Mouse (Mus musculus) megakaryocyte-erythroid progenitor cell, adult 5-6 weeks (primary cell): ENCODE data around the gene Ebpl. TPM values are rescaled to one million over a fixed set of nuclear protein-coding genes. Genes with fewer than 3 reads are reported as not detected.
"Not testable (repeated sequence)": the region's sequence is repeated elsewhere in the genome, so short reads cannot be mapped to it uniquely, and the experiment has no call there.

Source experiments
- ATAC-seq: replicated peaks from 2 replicates; pipeline ENCODE4 v1.8.0; 2016; ENCODE audit warnings: mild to moderate bottlenecking, inconsistent platforms; ENCODE audit not compliant: severe bottlenecking, poor library complexity, low FRiP score, low TSS enrichment
- total RNA-seq, 2 experiments: library from RNA; stranded (forward) in 1 of 2; stranded (reverse) in 1 of 2; fragments of 200-1000, 215-1000 nt in 1 of 2; fragments of >200 nt in 1 of 2; fragmentation: Nextera tagmentation in 1 of 2; gene quantifications; 2 replicates each; pipeline ENCODE4 v1.2.3; 2014 to 2017

Gene Ebpl
- total RNA-seq, 2 experiments from 2014 or later: 1.8 to 2.6 TPM

GRCm38 (mm10) chr14:61330591-61330990 is 29.6 kb downstream of the Ebpl start:
- ATAC-seq: no peak

GRCm38 (mm10) chr14:61327618-61328450 is 32.4 kb downstream of the Ebpl start:
- peak; percentile 77 for ATAC-seq

- not testable (repeated sequence) for ATAC-seq
These were observed 33.2 kb downstream of the Ebpl start for GRCm38 (mm10) chr14:61327007-61327406.

GRCm38 (mm10) chr14:61322740-61323139 is 37.5 kb downstream of the Ebpl start:
- ATAC-seq: 0 out of 2 replicates have a peak, but pooled peaks have one; percentile 42

- ATAC-seq: no peak
These were observed 39.0 kb downstream of the Ebpl start for GRCm38 (mm10) chr14:61321200-61321599.

GRCm38 (mm10) chr14:61320765-61321164 is 39.5 kb downstream of the Ebpl start:
- ATAC-seq: no peak

GRCm38 (mm10) chr14:61316861-61317260 is 43.4 kb downstream of the Ebpl start:
- ATAC-seq: peak; percentile 73

GRCm38 (mm10) chr14:61310963-61311362 is 49.3 kb downstream of the Ebpl start:
- ATAC-seq: 0 out of 2 replicates have a peak, but pooled peaks have one; percentile 29

- no peak for ATAC-seq
These were observed 50.0 kb downstream of the Ebpl start for GRCm38 (mm10) chr14:61310036-61310772.

- peak; percentile 81 for ATAC-seq
These were observed 50.6 kb downstream of the Ebpl start, which contains the start of gene Arl11 for GRCm38 (mm10) chr14:61309593-61309992. Arl11 (plus strand) TSS chr14:61309753.

- no peak for ATAC-seq
These were observed 56.1 kb downstream of the Ebpl start for GRCm38 (mm10) chr14:61303969-61304609.

GRCm38 (mm10) chr14:61302428-61302827 is 57.8 kb downstream of the Ebpl start:
- ATAC-seq: no peak

- no peak for ATAC-seq
These were observed 58.9 kb downstream of the Ebpl start for GRCm38 (mm10) chr14:61301323-61301722.

GRCm38 (mm10) chr14:61299810-61300209 is 60.4 kb downstream of the Ebpl start:
- no peak for ATAC-seq

GRCm38 (mm10) chr14:61294738-61295079 is 65.5 kb downstream of the Ebpl start:
- peak; percentile 80 for ATAC-seq

- ATAC-seq: peak; percentile 86
These were observed 66.1 kb downstream of the Ebpl start for GRCm38 (mm10) chr14:61293884-61294737.

GRCm38 (mm10) chr14:61290664-61291063 is 69.6 kb downstream of the Ebpl start:
- no peak for ATAC-seq

GRCm38 (mm10) chr14:61288606-61289286 is 71.5 kb downstream of the Ebpl start:
- ATAC-seq: peak; percentile 76
